Mouse (Mus musculus) urinary bladder, postnatal 0 days (tissue): ENCODE results near the gene Tbx2. TPM values are rescaled to one million over a fixed set of nuclear protein-coding genes. Genes with fewer than 3 reads are reported as not detected.

Source experiments
- polyA plus RNA-seq: library from polyadenylated mRNA; unstranded; fragments of >200 nt; fragmentation: Nextera tagmentation; extraction: Ambion mirVana; gene quantifications from 2 replicates; pipeline ENCODE4 v1.2.1, GENCODE M21; 2015

Gene Tbx2
- polyA plus RNA-seq: 9.0 and 10.6 TPM in 2 replicates

GRCm38 (mm10) chr11:85832231-85832924, at the start of gene Tbx2:
TSS of gene Tbx2 (plus strand) at chr11:85832551.

DNA sequence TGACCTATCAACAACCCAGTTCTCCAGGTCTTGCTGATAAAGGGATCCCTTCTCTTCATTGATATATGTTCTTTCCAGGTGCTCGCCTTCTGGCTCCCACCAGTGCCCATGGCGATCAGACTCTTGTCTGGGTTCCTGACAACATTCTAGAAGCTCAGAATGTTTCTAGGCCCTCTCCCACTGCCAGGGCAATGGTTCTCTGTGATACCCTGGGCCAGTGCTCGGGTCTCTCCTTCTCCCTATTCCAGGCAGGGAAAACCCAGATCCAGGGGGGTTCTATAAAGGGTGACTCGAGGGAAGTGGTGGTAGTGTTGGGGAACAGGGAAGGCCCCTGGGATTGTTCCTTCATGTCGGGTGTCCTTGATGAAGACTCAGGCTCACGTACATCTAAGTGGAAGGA, 17.9 kb downstream of the Tbx2 start, which contains the start of gene Gm11444:
Gene Gm11444 (minus strand): TSS at position 101 of the 400 bp plus-strand sequence.

DNA sequence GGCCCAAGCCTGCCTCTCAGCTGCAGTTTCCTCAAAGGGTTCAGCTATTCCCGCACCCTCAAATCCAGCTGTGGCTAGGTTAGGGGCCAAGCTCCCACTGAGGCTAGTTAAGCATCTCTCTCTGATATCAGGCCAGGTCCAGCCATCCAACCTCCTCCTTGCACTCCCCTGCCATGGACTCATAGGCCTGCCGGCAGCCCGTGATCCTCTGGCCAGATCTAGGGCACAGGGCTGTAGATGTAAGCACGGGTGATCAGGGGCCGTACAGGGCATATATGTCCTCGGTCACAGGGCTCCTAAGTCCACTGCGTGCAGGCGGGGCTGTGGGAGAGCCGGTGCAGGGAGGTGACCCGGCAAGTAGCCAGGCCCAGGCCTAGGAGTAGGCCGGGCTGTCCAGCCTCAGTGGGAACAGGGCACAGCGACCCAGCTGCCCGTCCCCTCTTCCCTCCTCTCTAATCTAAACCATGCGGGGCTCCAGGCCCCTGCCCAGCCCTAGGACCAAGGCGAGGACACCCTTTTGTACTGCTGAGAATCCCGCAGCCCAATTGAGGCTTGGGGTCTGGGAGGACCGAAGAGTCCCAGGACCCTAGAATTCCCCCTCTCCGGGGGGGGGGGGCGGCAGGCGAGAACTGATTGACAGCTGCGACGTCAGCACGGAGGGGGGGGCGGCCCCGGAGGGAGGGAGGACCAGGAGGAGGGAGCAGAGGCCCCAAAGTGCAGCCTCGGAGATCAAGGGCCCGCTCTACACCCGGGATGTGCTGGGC, 53.5 kb downstream of the Tbx2 start, which contains the start of gene Tbx4:
Gene Tbx4 (plus strand): TSS at position 758 of the 764 bp plus-strand sequence.

Other genes starting within 250 kb of the Tbx2 start
- gene Gm11444, start 17.8 kb downstream of the Tbx2 start, polyA plus RNA-seq: not detected in 2 replicates
- gene Tbx4, start 53.9 kb downstream of the Tbx2 start, polyA plus RNA-seq: 4.8 and 4.9 TPM in 2 replicates